Mouse (Mus musculus) megakaryocyte, embryonic 14.5 days (primary cell): Measurements from ENCODE around the gene Dagla.

Experiments
- FLI1 ChIP-seq: IDR thresholded peaks from 2 replicates; pipeline ENCODE4 v1.6.1; 2012; ENCODE audit warnings: low read length, inconsistent platforms, mixed read lengths
- GATA1 ChIP-seq: IDR thresholded peaks from 3 replicates; pipeline ENCODE4 v1.6.1; 2012; ENCODE audit warnings: mixed read lengths, low read length, inconsistent platforms, borderline replicate concordance

GRCm38 (mm10) chr19:10210885-10211284 is 93.8 kb downstream of the Dagla start:
- TF ChIP-seq GATA1 (no peak), FLI1 (no peak)
